Mouse (Mus musculus) A20 (cell line): ENCODE results near the gene Rhoa.
"Not testable (repeated sequence)": the region's sequence is repeated elsewhere in the genome, so short reads cannot be mapped to it uniquely, and the experiment has no call there.

Experiments
- DNase-seq: peaks from one replicate; pipeline ENCODE4 v3.0.0-alpha.2; 2011; ENCODE audit warnings: low read depth, low spot score

Rhoa gene

GRCm38 (mm10) chr9:108305629-108306520 lies at the start of gene Rhoa, which contains the start of gene Tcta:
Gene Rhoa (plus strand): TSS chr9:108306129.
Gene Tcta (minus strand): TSS chr9:108306160.
- DNase-seq: peak; percentile 100

GRCm38 (mm10) chr9:108260526-108260925 lies 45.4 kb upstream of the Rhoa start:
- DNase-seq: no peak

GRCm38 (mm10) chr9:108261865-108262264 lies 44.1 kb upstream of the Rhoa start:
- no peak for DNase-seq

GRCm38 (mm10) chr9:108262494-108263049 lies 43.4 kb upstream of the Rhoa start:
- DNase-seq: no peak

- no peak for DNase-seq
Observed at GRCm38 (mm10) chr9:108263131-108263681, 42.7 kb upstream of the Rhoa start.

GRCm38 (mm10) chr9:108263690-108264190 lies 42.2 kb upstream of the Rhoa start, which contains the start of gene Dag1:
Gene Dag1 (minus strand): TSS chr9:108263958.
- peak; percentile 96 for DNase-seq

- no peak for DNase-seq
Observed at GRCm38 (mm10) chr9:108264191-108264921, 41.6 kb upstream of the Rhoa start.

- DNase-seq: no peak
Observed at GRCm38 (mm10) chr9:108266261-108266935, 39.5 kb upstream of the Rhoa start.

GRCm38 (mm10) chr9:108267691-108268090 lies 38.2 kb upstream of the Rhoa start:
- DNase-seq: no peak

GRCm38 (mm10) chr9:108268701-108269100 lies 37.2 kb upstream of the Rhoa start:
- DNase-seq: not testable (repeated sequence)

- no peak for DNase-seq
Observed at GRCm38 (mm10) chr9:108271941-108272340, 34.0 kb upstream of the Rhoa start.

- no peak for DNase-seq
Observed at GRCm38 (mm10) chr9:108272691-108273090, 33.2 kb upstream of the Rhoa start.

GRCm38 (mm10) chr9:108273485-108273884 lies 32.4 kb upstream of the Rhoa start:
- DNase-seq: no peak

GRCm38 (mm10) chr9:108274476-108275330 lies 31.2 kb upstream of the Rhoa start:
- DNase-seq: no peak

GRCm38 (mm10) chr9:108275331-108275659 lies 30.6 kb upstream of the Rhoa start:
- no peak for DNase-seq

GRCm38 (mm10) chr9:108278697-108279450 lies 27.1 kb upstream of the Rhoa start:
- DNase-seq: peak; percentile 77

- DNase-seq: no peak
Observed at GRCm38 (mm10) chr9:108280071-108280828, 25.7 kb upstream of the Rhoa start.

- DNase-seq: peak; percentile 84
Observed at GRCm38 (mm10) chr9:108284410-108284809, 21.5 kb upstream of the Rhoa start.
